Mouse (Mus musculus) midbrain, embryonic 16.5 days (tissue): ENCODE measurements around the gene Mecom. TPM values are rescaled to one million over a fixed set of nuclear protein-coding genes. Genes with fewer than 3 reads are reported as not detected.

Experiments used
- ATAC-seq: fragments of 200-750 bp; cut with Nextera tagmentation; 2 replicates; pipeline ENCODE4 v1.8.0; 2017; ENCODE audit warnings: moderate TSS enrichment
- H3K27ac ChIP-seq: fragments of 300-500 bp; sonication (generic); 2 replicates; pipeline ENCODE4 v1.5.1; 2014; ENCODE audit warnings: mild to moderate bottlenecking, low read length, mixed read lengths
- H3K27me3 ChIP-seq: fragments of 300-500 bp; sonication (generic); 2 replicates; pipeline ENCODE4 v1.6.1; 2014; ENCODE audit warnings: low read depth, low read length, mixed read lengths; ENCODE audit not compliant: control insufficient read depth, insufficient read depth
- H3K36me3 ChIP-seq: fragments of 300-500 bp; sonication (generic); 2 replicates; pipeline ENCODE4 v1.6.1; 2014; ENCODE audit warnings: mild to moderate bottlenecking, low read length, moderate library complexity, mixed read lengths; ENCODE audit not compliant: control insufficient read depth, insufficient read depth
- H3K4me1 ChIP-seq: fragments of 300-500 bp; sonication (generic); 2 replicates; pipeline ENCODE4 v1.6.1; 2014; ENCODE audit warnings: mild to moderate bottlenecking, low read length, mixed read lengths; ENCODE audit not compliant: control insufficient read depth, insufficient read depth
- H3K4me2 ChIP-seq: fragments of 300-500 bp; sonication (generic); 2 replicates; pipeline ENCODE4 v1.6.1; 2014; ENCODE audit warnings: mild to moderate bottlenecking, low read length, mixed read lengths
- H3K4me3 ChIP-seq: fragments of 300-500 bp; sonication (generic); 2 replicates; pipeline ENCODE4 v1.5.1; 2014; ENCODE audit warnings: low read depth, mild to moderate bottlenecking, low read length, moderate library complexity, mixed read lengths
- H3K9ac ChIP-seq: fragments of 300-500 bp; sonication (generic); 2 replicates; pipeline ENCODE4 v1.6.1; 2014; ENCODE audit warnings: low read depth, low read length, mixed read lengths
- H3K9me3 ChIP-seq: fragments of 300-500 bp; sonication (generic); replicated peaks from 2 replicates; pipeline ENCODE4 v1.6.1; 2014; ENCODE audit warnings: mild to moderate bottlenecking, low read length, mixed read lengths; ENCODE audit not compliant: control insufficient read depth, poor library complexity, severe bottlenecking
- whole genome bisulfite sequencing: fragments of 180-500 bp; shearing (Covaris S2); extraction: QIAGEN DNeasy Blood & Tissue Kit; methylation state at CpG from one replicate; pipeline ENCODE4 v1.1.7; 2014; 5-methylcytosine and 5-hydroxymethylcytosine counted together
- polyA plus RNA-seq: library from polyadenylated mRNA; unstranded; fragments of >200 nt; fragmentation: Nextera tagmentation; extraction: Ambion mirVana; gene quantifications from 2 replicates; pipeline ENCODE4 v1.2.1, GENCODE M21; 2015

The Mecom gene
- polyA plus RNA-seq, 1 experiment from 2014 or later = 4.0 TPM

DNA sequence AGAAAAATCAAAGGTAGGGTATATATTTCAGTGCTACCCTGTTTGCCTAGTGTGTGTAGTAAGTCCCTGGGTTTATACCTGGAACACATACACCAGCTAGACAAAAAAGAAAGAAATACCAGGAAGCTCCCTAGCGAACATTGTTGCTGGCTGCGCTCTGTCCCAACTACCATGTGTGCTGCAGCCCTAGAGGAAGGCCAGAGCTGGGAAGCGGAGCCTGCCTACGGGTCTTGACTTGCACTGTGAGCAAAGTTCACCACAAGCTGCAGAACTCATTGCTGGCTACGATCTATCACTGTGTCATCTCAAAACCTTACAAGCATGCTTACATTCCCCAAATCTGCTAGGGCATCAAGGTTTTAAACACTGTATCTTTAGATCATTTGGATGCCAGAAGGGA, 597.0 kb downstream of the Mecom start:
- WGBS = 88% methylated on average over 5 of the region's 5 CpGs
- no peaks in the 10 kb centered on the region for H3K36me3 ChIP-seq

DNA sequence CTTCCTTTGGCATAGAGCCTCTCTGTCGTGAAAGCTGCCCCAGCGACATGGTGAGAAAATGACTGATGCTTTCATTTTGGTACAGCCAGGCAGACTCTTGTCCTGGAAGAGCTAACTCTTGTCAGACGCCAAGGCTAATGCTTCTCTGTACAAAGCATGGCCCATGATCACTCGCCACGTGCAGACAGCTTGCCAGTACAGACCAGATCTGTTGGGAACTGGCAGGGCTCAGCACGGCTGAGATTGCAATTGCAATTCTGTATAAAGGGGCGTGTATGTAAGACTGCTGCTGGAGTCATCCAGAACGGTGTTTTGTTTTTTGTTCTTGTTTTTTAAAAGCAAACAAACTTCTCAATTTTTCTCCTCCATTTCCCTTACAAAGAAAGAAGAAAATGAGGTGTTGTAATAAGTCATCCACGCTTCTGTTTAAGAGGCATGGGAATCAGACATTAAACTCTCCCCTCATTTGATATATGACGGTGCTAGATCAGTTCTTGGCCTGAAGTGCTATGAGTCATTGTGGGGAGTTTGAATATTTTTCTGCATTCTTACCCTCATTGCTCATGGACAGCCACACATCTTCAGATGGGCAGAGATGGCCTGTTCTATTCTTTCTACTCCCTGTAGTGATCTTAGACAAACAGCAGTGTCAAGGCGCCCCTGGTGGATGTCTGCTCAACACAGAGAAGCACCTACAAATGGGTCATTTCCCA, 644.1 kb downstream of the Mecom start:
- no peak for ATAC-seq
- 58% methylated on average over 11 of the region's 11 CpGs for WGBS
- Histone ChIP-seq H3K27me3 (no peaks in the 10 kb centered on the region), H3K9me3 (0 out of 2 replicates have a peak, but pooled peaks cover under 1% of the 10 kb centered on the region), H3K4me3 (no peak overlapping the region), H3K27ac (no peak overlapping the region), H3K36me3 (no peaks in the 10 kb centered on the region), H3K4me1 (no peaks in the 10 kb centered on the region), H3K4me2 (no peak overlapping the region), H3K9ac (no peak overlapping the region)

More for the DNA sequence above, 597.0 kb downstream of the Mecom start:
- Histone ChIP-seq H3K4me1 (no peaks in the 10 kb centered on the region), H3K4me3 (no peak overlapping the region), H3K9me3 (no peaks in the 10 kb centered on the region), H3K27ac (no peak overlapping the region), H3K4me2 (no peak overlapping the region), H3K9ac (no peak overlapping the region), H3K27me3 (no peaks in the 10 kb centered on the region)
- no peak for ATAC-seq

Other genes starting within 250 kb of the Mecom start
- gene Actrt3, start 51.9 kb upstream of the Mecom start, polyA plus RNA-seq = 0.37 and 0.41 TPM in 2 replicates
- 29.6 and 31.4 TPM in 2 replicates for gene Mynn, start 54.1 kb upstream of the Mecom start, polyA plus RNA-seq
- gene Lrriq4, start 96.5 kb upstream of the Mecom start, polyA plus RNA-seq = not detected in 2 replicates
- gene Lrrc34, start 99.9 kb upstream of the Mecom start, polyA plus RNA-seq = 1.7 and 1.9 TPM in 2 replicates
- gene Lrrc31, start 151.8 kb upstream of the Mecom start, polyA plus RNA-seq = 0.10 TPM in 1 of 2 replicates, not detected in the other
- gene Samd7, start 198.3 kb upstream of the Mecom start, polyA plus RNA-seq = 0.05 and 0.12 TPM in 2 replicates
- 82.8 and 83.6 TPM in 2 replicates for gene Sec62, start 244.9 kb upstream of the Mecom start, polyA plus RNA-seq